Mouse (Mus musculus) frontal cortex, postnatal 14 days (tissue): ENCODE measurements around the gene Ralb.

ENCODE experiments used
- DNase-seq, 2 experiments: peaks; one replicate each; pipeline ENCODE4 v3.0.0; 2022; ENCODE audit warnings: low spot score in 2 of 2

Ralb gene

DNA sequence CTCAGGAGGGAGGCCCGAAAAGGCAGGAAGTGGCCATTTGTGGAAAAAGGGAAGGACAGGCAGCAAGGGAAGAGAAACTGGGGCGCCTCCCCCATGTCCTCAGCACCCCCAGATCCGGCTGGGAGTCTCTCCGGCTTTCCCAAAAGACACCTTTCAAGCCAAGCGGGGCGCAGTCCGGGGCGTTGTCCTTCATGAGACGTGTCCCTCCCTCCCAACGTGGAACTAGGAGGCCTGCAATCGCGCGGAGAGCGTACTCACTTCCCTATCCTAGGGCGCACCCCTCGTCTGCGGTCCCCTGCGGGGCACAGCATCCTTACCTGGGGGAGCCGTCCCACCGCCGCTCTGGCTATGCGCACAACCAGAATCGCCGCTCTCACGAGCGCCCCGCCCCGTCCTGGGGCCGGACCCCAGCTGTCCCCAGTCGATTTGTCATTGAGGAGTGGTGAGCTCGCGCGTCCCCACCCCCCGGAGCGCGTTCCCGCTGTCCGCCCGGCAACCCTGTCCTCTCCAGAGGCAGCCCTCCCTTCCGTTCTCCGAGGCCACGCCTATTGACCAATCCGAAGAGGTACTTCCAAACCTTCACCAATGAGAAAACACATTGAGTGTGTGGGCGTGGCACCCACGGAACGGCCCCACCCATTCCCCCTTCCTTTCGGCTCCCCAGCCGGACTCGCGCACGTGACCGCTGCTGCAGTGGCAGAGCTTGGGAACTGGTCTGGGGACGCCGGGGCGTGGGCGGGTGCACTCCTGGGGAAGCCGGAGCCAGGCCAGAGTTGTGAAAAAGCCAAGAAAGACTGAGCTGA, at the start of gene Ralb:
TSS of gene Ralb (minus strand) at position 535 of the 803 bp plus-strand sequence.
- peak; percentile 95 to 97 for DNase-seq

- no peak for DNase-seq
These were observed 47.1 kb upstream of the Ralb start for GRCm38 (mm10) chr1:119551651-119552050.

GRCm38 (mm10) chr1:119550064-119550463, 45.5 kb upstream of the Ralb start:
- no peak for DNase-seq

DNA sequence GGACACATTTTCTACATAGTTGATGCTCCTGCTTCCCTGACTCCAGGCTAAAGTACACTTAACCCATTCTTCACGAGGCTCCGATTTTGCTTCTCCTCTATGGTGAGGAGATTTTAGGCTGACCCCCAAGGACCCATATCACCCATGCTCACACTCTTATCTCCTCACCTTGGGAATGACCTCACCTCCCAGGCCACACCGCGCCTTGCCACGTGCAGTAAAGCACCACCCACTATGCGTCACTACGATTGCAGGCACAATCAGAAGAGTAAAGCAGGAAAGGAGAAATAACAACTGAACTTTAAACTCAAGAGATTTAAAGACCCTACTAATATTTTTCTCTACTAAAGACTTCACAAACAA, 44.7 kb upstream of the Ralb start:
- DNase-seq: no peak

DNA sequence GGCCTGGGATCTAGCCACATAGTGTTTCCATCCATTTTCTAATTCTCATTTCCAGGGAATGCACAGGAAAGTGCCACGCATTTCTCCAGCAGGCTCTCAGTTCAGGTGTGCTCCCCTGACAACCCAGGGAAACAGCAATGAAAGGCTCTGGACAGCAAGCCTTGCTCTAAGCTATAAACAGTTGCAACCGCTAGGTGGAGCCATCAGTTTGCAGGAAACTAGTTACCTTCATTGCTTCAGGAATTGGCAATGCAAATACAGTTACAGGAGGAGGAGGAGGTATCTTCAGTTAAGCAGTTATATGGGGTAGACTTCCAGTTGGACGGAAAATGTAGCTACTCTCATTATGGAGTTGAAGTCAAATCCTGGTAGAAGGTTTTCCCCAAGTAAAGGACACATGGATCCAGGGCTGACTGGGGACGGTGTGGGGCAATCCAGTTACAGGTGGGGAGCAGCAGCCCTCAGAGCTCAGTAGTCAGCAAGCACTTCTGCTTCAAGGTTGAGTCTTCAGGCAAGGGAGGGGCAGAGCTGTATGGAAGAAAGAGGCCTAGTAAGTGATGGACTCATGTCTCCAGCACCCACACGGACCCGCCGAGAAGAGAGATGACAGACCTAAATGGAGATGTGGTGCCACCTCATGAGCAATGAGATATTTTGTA, 44.2 kb upstream of the Ralb start:
- DNase-seq: peak; percentile 56 to 78

DNA sequence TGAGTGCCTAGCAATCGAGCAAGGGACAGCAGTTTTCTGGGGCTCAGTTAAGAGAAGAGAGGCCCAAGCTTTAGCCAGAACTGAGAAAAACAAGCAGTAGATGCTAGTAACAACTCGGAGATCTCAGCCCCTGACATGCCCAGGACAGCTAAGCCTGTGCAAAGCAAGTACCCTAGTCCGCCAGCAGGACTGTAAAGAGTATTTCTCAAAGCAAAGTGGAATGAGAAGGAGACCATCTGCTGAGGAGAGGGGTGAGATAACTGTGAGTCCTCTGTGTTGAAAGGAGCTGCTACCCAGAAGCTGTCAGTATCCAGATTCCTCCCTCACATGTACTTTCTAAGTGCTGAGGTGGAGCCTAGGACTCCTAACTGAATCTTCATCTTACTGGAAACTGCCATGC, 41.9 kb upstream of the Ralb start:
- no peak for DNase-seq

- no peak for DNase-seq
These were observed 41.1 kb upstream of the Ralb start for GRCm38 (mm10) chr1:119545671-119546070.

GRCm38 (mm10) chr1:119545164-119545563, 40.6 kb upstream of the Ralb start:
- DNase-seq: no peak

- DNase-seq: no peak
These were observed 40.1 kb upstream of the Ralb start for GRCm38 (mm10) chr1:119544611-119545155.

GRCm38 (mm10) chr1:119543316-119543715, 38.7 kb upstream of the Ralb start:
- DNase-seq: no peak

GRCm38 (mm10) chr1:119541570-119541969, 37.0 kb upstream of the Ralb start:
- no peak for DNase-seq

DNA sequence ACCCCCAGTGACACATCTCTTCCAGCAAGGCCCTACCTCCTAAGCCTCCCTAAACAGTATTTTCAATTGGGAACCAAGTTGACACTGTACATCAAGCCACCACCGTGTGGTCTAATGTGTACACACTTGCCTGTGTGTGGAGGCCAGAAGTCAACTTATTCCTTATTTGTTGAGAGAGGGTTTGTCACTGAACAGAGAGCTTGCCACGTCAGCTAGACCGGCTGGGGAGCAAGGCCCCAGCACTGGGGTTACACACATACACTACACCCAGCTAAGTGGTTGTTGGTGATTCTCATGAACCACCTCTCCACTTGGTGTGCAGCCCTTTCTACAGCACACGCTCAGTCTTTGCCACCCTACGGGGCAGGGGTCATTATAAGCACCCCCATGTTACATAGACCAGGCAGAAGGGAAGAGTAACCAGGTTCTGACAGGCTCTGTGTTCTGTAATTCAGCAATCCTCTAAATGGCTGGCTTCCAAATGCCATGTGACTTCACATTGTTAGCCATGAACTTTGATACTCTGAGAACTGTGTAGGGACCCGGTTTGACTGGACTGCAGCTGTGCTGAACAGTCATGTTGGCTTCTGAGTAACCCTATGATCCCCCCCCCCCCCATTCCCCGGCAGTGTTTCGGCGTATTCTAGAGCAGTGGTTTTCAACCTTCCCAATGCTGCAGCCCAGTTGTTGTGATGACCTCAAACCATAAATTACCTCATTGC, 36.4 kb upstream of the Ralb start:
- no peak for DNase-seq

DNA sequence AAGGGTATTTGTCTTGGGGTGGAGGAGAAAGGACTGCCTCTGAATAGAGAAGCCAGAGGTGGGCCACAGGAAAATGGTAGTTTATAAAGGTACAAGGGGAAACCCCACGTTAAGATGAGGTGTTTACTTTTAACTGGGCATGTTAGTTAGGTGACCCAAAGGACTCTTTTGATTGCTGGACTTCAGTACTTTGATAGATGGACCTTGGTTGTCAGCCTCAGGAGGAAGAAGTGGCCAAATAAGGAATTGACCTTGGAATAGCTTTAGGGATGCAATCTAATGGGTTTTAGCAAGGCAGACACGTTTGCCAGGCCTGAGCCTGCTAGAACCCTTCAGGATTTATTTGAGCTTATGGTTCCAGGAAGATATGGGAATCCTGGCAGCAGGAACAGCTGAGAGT, 34.7 kb upstream of the Ralb start:
- no peak for DNase-seq

DNA sequence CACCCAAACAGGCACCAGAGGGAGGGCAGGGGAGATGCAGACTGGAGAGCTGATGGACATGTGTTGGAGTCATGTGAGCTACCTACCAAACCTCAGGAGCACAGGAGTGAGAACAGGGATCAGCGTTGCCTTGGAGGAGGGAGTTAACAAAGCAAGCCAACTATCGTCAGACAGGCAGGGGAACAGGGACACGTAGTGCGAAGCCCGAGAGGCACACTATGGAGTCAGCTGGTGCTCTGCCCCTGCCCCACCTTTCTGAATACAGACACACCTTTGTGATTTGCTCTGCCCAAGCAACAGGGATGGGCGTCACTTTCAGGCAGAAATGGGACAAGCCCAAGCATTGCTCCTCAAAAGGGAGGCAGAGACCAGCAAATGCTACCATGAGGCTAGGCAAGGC, 33.1 kb upstream of the Ralb start:
- DNase-seq: no peak

DNA sequence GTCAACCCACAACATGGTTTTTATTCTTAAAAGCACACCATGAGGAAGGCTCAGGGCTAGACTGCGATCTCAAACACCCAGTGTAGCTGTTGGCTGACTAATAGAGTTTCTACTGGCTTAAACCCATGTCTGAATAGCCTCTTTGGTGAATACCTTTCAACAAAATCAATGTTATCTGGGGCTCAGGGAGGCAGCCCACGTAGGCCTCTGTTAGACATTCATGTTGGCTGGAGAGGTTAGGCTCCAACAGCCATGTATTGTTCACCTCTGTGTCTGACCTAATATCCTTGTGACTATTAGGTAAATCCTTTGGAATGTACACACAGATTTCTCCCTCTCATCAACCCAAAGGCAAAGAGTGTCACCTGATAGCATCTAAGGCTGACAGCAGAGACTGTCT, 31.5 kb upstream of the Ralb start:
- no peak for DNase-seq

- no peak for DNase-seq
These were observed 29.7 kb upstream of the Ralb start for GRCm38 (mm10) chr1:119534341-119534740.

- peak in 1 of 2 experiments; percentile 13 for DNase-seq
These were observed 28.7 kb upstream of the Ralb start for GRCm38 (mm10) chr1:119533093-119533805.

DNA sequence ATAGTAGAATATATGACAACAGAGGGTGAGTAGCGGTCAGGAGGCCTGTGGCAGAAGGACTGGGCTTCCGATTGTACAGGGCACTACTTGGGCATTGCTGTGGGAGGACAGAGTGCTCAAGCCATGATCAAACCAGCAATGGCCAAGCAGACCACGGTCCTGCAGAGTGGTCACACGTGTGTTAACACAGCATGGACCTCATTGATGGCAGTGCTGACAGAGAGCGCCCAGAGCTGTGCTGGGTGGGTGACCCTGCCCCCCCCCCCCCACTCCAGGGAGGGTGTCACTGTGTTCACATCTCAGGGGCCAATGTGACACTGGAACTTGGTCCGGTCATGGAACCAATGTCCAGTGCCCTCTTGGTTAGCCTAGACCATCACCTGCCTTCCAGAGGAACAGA, 27.6 kb upstream of the Ralb start:
- DNase-seq: no peak

- DNase-seq: no peak
These were observed 26.3 kb upstream of the Ralb start for GRCm38 (mm10) chr1:119530941-119531340.

- DNase-seq: peak; percentile 78 to 88
These were observed 21.3 kb upstream of the Ralb start, which contains the start of gene Tmem185b for GRCm38 (mm10) chr1:119525689-119526591. TSS of gene Tmem185b (plus strand) at chr1:119526160.

GRCm38 (mm10) chr1:119525004-119525444, 20.4 kb upstream of the Ralb start:
- no peak for DNase-seq
